Mouse (Mus musculus): ENCODE measurements at regions not wholly inside any gene's neighbourhood (a gene's known extent, or its start where the extent isn't known, plus 50 kb on each side); places are given as distances from the start of the nearest gene placed in this dataset.
A peak's percentile ranks its signal among the peaks of the same experiment; 100 is the strongest.

GRCm38 (mm10) chr6:117237096-117237495, 68.8 kb downstream of the Cxcl12 start:
- no peak for DNase-seq (ENCODE audit: low spot score)

DNA sequence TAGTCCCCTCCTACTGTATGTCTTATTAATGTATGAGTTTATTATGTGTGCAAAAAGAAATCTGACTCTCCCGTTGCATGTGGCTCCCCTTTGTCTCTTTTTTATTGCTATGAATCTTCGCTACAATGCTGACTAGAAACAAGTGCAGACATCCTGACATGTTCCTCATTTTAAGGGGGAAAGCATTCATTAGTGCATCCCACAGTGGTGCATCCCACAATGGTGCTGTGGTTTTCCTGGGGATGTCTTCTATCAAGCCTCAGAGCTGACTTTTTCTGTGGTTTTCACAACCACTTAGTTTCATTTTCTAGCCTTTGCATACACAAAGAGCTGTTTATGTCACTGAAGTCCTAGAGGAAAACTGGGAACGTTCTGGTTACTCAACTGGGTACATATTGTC, 72.9 kb downstream of the Cxcl12 start:
- no peak for DNase-seq (ENCODE audit: low spot score)

DNA sequence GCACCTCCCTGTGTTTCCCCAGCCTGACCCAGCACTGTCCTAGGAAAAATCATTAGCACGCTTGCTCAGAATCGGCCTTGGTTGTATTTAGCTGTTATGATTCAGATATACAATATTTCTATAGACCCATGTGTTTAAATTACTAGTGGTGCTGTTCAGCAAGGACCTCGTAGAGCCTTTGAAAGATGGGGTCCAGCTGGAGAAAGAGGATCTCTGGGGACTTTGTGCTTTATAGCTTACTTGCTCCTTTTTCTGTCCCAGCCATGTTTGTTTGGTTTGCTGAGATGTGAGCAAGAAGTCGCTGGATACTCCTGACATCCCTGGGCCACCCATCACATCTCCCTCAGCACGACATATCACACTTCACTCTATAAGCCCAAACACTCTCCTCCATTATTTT, 77.1 kb downstream of the Cxcl12 start:
- DNase-seq (ENCODE audit: low spot score): no peak

- no peak for DNase-seq (ENCODE audit: low spot score)
Measured at GRCm38 (mm10) chr6:117245849-117246248, 77.5 kb downstream of the Cxcl12 start.

DNA sequence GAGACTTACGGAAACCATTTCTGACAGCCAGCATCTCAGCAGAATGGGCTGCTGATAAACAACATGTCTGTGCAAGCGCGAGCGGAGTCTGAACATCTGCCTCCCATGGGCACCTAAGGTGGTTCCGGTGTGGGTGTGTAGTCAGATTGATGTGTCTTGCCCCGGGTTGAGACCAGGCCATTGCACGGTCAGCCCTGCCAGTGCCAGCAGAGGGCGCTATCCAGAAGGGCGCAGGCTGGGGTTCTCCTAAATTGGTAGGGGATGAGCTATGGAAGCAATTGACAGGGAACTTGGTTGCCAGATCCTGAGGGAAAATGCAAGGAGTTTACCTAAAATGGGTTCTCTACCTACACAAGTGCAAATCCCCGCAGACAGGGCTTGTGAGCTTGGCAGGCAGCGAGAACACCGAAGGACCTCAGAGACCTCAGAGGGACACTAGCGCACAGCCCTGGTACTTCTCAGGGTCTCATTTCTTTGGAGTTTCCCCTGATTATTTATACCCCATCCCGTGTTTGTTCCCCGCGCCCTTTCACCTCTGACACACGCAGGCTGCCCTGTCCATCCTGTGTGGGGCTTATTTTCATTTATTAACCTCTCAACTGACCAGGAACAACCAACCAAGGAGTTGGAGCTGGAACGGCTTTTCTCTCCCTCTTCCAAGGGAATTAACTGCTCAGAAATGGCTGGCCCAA, 81.0 kb downstream of the Cxcl12 start:
- DNase-seq (ENCODE audit: low spot score): peak; percentile 41

- DNase-seq (ENCODE audit: low spot score): no peak
Measured at GRCm38 (mm10) chr6:117250051-117250450, 81.7 kb downstream of the Cxcl12 start.

DNA sequence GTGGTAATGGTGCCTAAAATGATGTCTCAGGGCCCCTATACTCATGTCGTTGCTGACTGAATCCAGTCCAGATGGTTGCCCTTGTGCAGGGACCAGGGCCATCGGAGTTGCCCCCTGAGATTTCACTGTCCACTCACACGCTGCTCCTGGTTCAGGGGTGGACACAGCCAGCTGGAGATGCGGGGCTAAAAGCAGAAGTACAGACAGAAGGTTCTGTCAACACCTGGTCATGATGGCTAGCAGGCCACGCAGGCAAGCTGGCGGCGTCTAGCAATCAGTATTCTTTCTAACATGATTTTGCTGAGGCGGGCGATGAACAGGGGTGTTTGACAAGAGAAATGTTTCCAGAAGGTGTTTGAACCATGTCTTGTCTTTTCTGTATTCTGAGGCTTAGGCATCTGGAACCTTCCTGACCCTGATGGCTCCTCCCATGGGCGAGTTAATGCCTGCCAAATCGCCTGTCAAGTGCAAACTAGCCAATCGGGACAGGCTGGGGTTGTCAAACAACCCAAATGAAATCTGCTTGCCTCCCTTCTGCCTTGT, 83.1 kb downstream of the Cxcl12 start:
- DNase-seq (ENCODE audit: low spot score): no peak

GRCm38 (mm10) chr6:117252361-117252760, 84.0 kb downstream of the Cxcl12 start:
- DNase-seq (ENCODE audit: low spot score): no peak

GRCm38 (mm10) chr6:117253036-117253435, 84.7 kb downstream of the Cxcl12 start:
- no peak for DNase-seq (ENCODE audit: low spot score)

GRCm38 (mm10) chr6:117253586-117254330, 85.4 kb downstream of the Cxcl12 start:
- peak; percentile 60 for DNase-seq (ENCODE audit: low spot score)

- DNase-seq (ENCODE audit: low spot score): peak; percentile 37
Measured at GRCm38 (mm10) chr6:117254620-117255228, 86.4 kb downstream of the Cxcl12 start.

DNA sequence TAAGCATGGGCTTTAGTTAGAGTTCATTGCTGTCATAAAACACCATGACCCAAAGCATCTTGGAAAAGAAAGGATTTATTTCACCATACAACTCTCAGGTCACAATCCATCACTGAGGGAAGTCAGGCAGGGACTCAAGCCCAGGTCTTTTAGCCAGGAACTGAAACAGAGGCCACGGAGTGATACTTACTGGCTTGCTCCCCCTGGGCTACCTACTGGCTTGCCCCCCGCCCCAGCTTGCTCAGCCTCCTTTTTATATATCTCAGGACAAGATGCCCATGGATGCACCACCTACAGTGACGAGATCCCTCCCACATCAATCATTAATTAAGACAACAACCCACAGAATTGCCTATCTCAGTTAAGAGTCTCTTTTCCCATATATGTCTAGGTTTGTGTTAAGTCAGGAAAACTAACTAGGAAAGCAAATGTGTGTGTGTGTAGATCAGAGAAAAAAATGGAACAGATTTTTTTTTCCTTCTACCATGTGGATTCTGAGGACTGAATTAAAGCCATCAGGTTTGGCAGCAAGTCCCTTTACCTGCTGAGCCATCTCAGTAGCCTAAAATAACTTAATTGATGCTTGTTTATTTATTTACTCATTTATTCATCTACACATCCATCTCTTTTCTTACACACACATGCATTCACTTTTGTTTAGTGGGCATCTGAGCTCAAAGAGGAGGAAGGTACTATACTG, 87.2 kb downstream of the Cxcl12 start:
- no peak for DNase-seq (ENCODE audit: low spot score)

DNA sequence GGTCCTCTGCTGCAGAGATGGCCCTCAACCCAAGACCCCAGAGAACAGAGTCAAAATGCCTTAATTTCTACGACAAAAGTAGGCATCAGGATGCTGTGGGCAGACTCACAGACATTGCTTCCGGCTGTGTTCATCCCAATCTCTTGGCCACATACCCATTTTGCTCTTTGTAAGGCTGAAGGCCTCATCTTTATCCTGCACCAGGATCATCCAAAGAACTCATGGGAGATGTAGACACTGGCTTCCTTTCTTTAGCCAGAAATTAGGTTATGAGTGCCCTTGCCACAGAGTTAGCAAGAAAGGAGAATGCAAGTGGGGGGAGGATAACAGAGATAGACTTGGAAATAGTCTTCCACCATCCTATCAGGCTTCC, 87.8 kb downstream of the Cxcl12 start:
- DNase-seq (ENCODE audit: low spot score): no peak

DNA sequence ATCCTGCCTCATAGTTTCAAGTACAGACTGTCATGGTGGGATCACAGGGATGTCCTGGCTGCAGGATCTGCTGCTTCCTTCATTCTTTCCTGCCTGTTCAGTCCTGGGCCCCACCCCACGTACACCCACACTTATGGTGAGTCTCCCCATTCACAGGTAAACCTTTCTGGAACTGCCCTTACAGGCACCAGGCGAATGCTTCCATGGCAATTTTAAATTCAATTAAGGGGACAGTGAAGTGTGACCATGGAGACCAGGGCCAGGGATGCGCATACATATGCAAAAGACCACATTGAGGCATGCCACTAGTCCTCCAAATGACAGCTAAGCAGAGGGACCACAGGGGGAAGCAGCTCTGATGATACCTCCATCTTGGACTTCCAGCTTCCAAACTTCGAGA, 89.3 kb downstream of the Cxcl12 start:
- no peak for DNase-seq (ENCODE audit: low spot score)

DNA sequence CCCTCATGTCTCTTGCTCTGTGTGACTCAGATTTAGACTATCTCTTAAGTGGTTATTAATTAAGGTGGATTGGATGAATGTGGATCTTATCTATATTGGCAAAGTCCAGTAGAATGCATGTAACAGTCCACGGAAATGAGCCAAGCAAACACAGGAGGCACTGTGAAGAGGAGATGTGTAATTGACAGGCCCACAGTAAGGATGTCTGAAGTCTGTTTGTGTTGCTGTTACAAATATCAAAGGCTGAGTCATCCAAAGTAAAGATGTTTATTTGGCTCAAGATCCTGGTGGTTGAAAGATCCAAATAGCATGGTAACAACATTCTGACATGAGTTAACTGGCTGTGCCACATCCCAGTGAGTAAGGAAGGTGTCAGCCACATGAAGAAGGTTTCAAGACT, 99.6 kb downstream of the Cxcl12 start:
- no peak for DNase-seq (ENCODE audit: low spot score)

DNA sequence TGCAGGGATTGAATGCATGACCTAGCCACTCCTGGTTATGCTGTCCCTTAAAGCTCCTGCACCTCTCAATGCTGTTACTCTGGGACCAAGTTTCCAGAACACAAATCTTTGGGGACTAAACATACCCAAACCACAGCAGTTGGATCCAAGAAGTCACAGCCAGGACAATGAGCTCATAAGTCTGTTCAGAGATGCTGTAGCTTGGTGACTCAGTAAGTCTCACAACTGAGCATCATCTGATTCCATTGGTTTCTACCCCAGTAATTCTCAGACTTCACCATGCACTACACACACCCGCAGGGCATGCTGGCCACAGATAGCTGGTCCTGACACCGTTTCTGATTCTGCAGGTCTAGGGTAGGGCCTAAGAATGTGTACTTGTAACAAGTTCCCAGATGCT, 100.0 kb downstream of the Cxcl12 start:
- DNase-seq (ENCODE audit: low spot score): no peak

GRCm38 (mm10) chr6:117270261-117270660, 101.9 kb downstream of the Cxcl12 start:
- no peak for DNase-seq (ENCODE audit: low spot score)

GRCm38 (mm10) chr6:117271562-117272226, 103.4 kb downstream of the Cxcl12 start:
- DNase-seq (ENCODE audit: low spot score): no peak

- no peak for DNase-seq (ENCODE audit: low spot score)
Measured at GRCm38 (mm10) chr6:117272227-117272955, 104.1 kb downstream of the Cxcl12 start.

DNA sequence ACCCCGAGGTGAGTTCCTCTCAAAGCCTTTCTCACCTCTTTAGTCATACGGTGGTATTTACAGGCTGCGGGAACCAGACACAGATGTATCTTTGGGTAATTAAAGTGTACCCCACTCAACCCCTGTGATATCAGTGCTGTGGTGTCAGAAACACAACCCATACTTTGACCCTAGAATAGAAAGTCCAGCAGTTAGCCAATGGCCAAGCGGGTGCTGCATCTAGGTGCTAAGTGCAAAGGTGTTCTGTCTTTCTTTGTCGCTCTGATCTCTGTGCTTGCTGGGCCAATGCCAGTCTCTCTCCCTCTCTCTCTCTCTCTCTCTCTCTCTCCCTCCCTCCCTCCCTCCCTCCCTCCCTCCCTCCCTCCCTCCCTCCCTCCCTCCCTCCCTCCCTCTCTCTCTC, 107.6 kb downstream of the Cxcl12 start:
- no peak for DNase-seq (ENCODE audit: low spot score)

DNA sequence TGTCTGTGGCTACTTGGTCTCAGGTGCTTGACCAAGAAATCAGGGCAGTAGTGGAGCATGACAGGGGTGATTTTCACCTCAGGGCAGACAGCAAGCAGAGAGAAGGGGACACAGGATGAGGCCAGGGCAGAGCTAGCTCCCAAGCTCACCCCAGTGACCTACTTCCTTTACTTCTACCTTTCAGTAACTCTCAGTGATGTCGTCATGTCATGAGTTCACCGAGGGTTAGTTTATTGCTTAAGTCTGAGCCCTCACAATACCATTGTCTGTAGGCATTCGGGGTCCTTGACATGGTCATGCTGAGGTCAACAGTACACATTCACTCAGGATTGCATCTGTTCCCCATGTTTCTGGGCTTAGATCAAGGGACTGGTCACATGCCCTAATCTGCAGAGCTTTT, 108.5 kb downstream of the Cxcl12 start:
- no peak for DNase-seq (ENCODE audit: low spot score)

All from retina, embryonic 14.5 days (tissue).